Mouse (Mus musculus) megakaryocyte, embryonic 14.5 days (primary cell): Measurements from ENCODE around the gene Il18.

Source experiments
- FLI1 ChIP-seq: IDR thresholded peaks from 2 replicates; pipeline ENCODE4 v1.6.1; 2012; ENCODE audit warnings: low read length, inconsistent platforms, mixed read lengths
- GATA1 ChIP-seq: IDR thresholded peaks from 3 replicates; pipeline ENCODE4 v1.6.1; 2012; ENCODE audit warnings: mixed read lengths, low read length, inconsistent platforms, borderline replicate concordance

DNA sequence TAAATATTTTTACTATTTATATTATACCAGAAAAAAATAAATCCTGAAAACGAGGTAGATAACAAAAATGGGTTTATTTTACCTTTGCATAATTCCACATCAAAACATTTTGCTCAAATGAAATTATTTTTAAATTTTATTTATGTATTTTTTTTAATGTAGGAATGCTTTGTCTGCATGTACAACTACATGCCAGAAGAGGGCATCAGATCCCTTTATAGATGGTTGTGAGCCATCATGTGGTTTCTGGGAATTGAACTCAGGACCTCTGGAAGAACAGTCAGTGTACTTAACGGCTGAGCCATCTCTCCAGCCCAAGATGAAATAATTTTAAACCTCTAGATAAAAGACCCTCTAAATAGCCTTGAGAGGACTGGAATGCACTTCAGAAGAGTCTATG is 33.1 kb upstream of the Il18 start:
- no peak for TF ChIP-seq GATA1
- no peak for TF ChIP-seq FLI1
